In the genomic region with DNA sequence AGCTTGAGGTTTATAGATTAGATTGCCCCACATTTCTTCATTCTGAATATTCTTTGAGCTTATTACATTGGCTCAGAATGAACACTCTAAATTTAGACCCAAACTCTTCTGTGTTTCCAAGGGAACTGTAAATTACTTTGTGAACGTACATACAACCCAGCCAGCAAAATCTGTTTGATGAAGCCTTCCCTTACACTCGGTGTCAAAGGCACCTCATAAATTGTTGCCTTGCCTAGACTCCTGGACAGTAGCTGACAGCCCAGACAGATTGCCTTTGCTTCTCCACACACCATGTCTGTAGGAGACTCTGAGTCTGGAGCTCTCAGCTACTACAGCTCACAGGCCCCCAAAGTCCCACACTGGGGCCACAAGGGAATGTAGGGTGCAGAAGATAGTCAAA, we compare ENCODE assay signal across 16 mouse cellular contexts.
A peak's percentile ranks its signal among the peaks of the same experiment; 100 is the strongest.
DNase-seq lines count a peak whose midpoint lies in the region; ATAC-seq lines count a peak whose summit lies in the region.
"Had no signal": no experiment of that assay in that cellular context is flagged by ENCODE, and none has a peak within 500 bp of the region (broad histone marks: within the 10 kb centered on the region; RNA-seq: fewer than 3 reads in every experiment).

No protein-coding gene starts in this region.

- no peak overlapping the region for H3K9ac ChIP-seq in liver, embryonic 11.5 days (ENCODE audit: low read depth, low read length)
- no peak overlapping the region for H3K9ac ChIP-seq in intestine, embryonic 16.5 days (ENCODE audit: low read depth, low read length)
- H3K9ac ChIP-seq: heart, embryonic 13.5 days; lung, embryonic 14.5 days; midbrain, embryonic 15.5 days had no signal

- H3K9me3 ChIP-seq in liver, embryonic 11.5 days (ENCODE audit: control insufficient read depth, low read length) = no peaks in the 10 kb centered on the region
- H3K9me3 ChIP-seq in intestine, embryonic 16.5 days (ENCODE audit: control insufficient read depth, low read length) = no peaks in the 10 kb centered on the region
- H3K9me3 ChIP-seq: heart, embryonic 13.5 days; hindbrain, embryonic 10.5 days; midbrain, embryonic 15.5 days had no signal

- H3K36me3 ChIP-seq in liver, embryonic 11.5 days (ENCODE audit: control insufficient read depth, insufficient read depth, low read length) = no peaks in the 10 kb centered on the region
- no peaks in the 10 kb centered on the region for H3K36me3 ChIP-seq in intestine, embryonic 16.5 days (ENCODE audit: control insufficient read depth, insufficient read depth, low read length)
- H3K36me3 ChIP-seq: heart, embryonic 13.5 days; hindbrain, embryonic 10.5 days; midbrain, embryonic 15.5 days had no signal

- no peak for DNase-seq in frontal cortex, postnatal 14 days (ENCODE audit: low spot score in 2 of 2)
- DNase-seq in left cerebral cortex, adult 11 months (ENCODE audit: low spot score) = peak; percentile 26
- no peak for DNase-seq in left cerebral cortex, postnatal 4 days
- DNase-seq in left cerebral cortex, postnatal 14 days (ENCODE audit: low spot score in 2 of 2) = peak; percentile 32 to 66
- no peak for DNase-seq in liver, embryonic 11.5 days (ENCODE audit: low spot score)
- DNase-seq in spleen, postnatal 14 days (ENCODE audit: low spot score in 2 of 2) = no peak
- DNase-seq: B cell, adult 2 months; cerebellum, adult 18-20 months; kidney, postnatal 14 days; lung, embryonic 14.5 days had no signal

- 56% methylated on average over 2 of the region's 2 CpGs for WGBS in liver, embryonic 11.5 days
- WGBS in intestine, embryonic 16.5 days = 41% methylated on average over 2 of the region's 2 CpGs

- no peak overlapping the region for H3K4me2 ChIP-seq in liver, embryonic 11.5 days
- no peak overlapping the region for H3K4me2 ChIP-seq in intestine, embryonic 16.5 days (ENCODE audit: low read depth, low read length)
- H3K4me2 ChIP-seq: heart, embryonic 13.5 days; lung, embryonic 14.5 days; midbrain, embryonic 15.5 days had no signal

- intact Hi-C loops in left cerebral cortex, postnatal 4 days (cut with DNase I) = no loop called here
- intact Hi-C loops in left cerebral cortex, postnatal 14 days (cut with DNase I) = no loop called here

- ATAC-seq in frontal cortex, adult (ENCODE audit: low TSS enrichment) = peak; percentile 71
- no peak for ATAC-seq in liver, embryonic 11.5 days (replicated peaks; ENCODE audit: low FRiP score)
- ATAC-seq in intestine, embryonic 16.5 days = no peak
- ATAC-seq: inflammation-experienced regulatory T-cells, adult 6 months; midbrain, embryonic 15.5 days had no signal

- H3K4me3 ChIP-seq in liver, embryonic 11.5 days (ENCODE audit: low read depth, low read length) = no peak overlapping the region
- no peak overlapping the region for H3K4me3 ChIP-seq in intestine, embryonic 16.5 days (ENCODE audit: low read length)
- H3K4me3 ChIP-seq: heart, embryonic 13.5 days; hindbrain, embryonic 10.5 days; midbrain, embryonic 15.5 days had no signal

- H3K4me1 ChIP-seq in liver, embryonic 11.5 days (replicated peaks; ENCODE audit: control insufficient read depth, insufficient read depth, low read length) = no peaks in the 10 kb centered on the region
- H3K4me1 ChIP-seq in intestine, embryonic 16.5 days (ENCODE audit: control insufficient read depth, insufficient read depth, low read length) = no peaks in the 10 kb centered on the region
- H3K4me1 ChIP-seq: heart, embryonic 13.5 days; hindbrain, embryonic 10.5 days; midbrain, embryonic 15.5 days had no signal

- no peaks in the 10 kb centered on the region for H3K27me3 ChIP-seq in liver, embryonic 11.5 days (replicated peaks; ENCODE audit: control insufficient read depth, insufficient read depth, low read length)
- H3K27me3 ChIP-seq in intestine, embryonic 16.5 days (replicated peaks; ENCODE audit: control insufficient read depth, insufficient read depth, low read length) = no peaks in the 10 kb centered on the region
- H3K27me3 ChIP-seq: heart, embryonic 13.5 days; midbrain, embryonic 15.5 days had no signal

- H3K27ac ChIP-seq in liver, embryonic 11.5 days (ENCODE audit: low read depth, low read length) = no peak overlapping the region
- H3K27ac ChIP-seq in intestine, embryonic 16.5 days (ENCODE audit: low read length) = no peak overlapping the region
- H3K27ac ChIP-seq: heart, embryonic 13.5 days; hindbrain, embryonic 10.5 days; midbrain, embryonic 15.5 days had no signal

Comparison
In these comparisons a context has a peak if more than half of its experiments do, and no peak if none do; other contexts are left out.
1. DNase-seq: peak in left cerebral cortex, adult 11 months (single experiment) and left cerebral cortex, postnatal 14 days (2 of 2); none in frontal cortex, postnatal 14 days (0 of 2), left cerebral cortex, postnatal 4 days (single experiment), liver, embryonic 11.5 days (single experiment) and spleen, postnatal 14 days (0 of 2).